Mouse (Mus musculus) kidney, adult 8-10 months (tissue): ENCODE data around the gene Clasrp.
"Not testable (repeated sequence)": the region's sequence is repeated elsewhere in the genome, so short reads cannot be mapped to it uniquely, and the experiment has no call there.

Experiments
- DNase-seq, 2 experiments: peaks; one replicate each; pipeline ENCODE4 v3.0.0; 2022

Gene Clasrp

DNA sequence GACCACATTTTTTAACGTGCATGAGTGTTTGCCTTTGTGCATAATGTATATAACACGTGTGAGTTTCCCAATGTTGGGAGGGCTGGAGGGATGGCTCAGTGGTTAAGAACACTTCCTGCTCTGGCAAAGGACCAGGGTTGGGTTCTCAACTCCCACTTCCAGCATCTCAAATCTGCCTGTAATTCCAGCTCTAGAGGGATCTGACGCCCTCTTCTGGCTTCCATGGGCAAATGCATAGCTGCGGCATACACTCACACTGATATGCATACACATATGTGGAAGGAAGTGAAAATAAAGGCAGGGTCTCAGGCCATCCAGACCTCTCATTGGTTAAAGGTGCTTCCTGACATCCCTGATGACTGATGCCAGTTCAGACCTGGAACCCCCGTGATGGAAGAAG is 3.0 kb upstream of the Clasrp start:
- no peak for DNase-seq

DNA sequence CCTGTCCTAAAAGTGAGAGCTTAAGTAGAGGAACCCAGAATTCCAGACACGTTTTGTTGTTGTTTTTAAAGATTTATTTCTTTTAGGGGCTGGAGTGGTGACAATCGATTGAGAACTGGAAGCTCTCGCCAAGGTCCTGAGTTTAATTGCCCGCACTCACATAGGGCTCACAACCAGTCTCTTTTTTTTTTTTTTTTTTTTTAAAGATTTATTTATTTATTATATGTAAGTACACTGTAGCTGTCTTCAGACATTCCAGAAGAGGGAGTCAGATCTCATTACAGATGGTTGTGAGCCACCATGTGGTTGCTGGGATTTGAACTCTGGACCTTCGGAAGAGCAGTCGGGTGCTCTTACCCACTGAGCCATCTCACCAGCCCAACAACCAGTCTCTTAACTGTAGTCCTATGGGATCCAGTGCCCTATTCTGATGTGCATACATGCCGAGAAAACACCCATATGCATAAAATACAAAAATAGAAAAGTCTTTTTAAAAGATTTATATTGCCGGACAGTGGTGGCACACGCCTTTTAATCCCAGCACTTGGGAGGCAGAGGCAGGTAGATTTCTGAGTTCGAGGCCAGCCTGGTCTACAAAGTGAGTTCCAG is 424 bp upstream of the Clasrp start:
- DNase-seq, result not testable (repeated sequence)

DNA sequence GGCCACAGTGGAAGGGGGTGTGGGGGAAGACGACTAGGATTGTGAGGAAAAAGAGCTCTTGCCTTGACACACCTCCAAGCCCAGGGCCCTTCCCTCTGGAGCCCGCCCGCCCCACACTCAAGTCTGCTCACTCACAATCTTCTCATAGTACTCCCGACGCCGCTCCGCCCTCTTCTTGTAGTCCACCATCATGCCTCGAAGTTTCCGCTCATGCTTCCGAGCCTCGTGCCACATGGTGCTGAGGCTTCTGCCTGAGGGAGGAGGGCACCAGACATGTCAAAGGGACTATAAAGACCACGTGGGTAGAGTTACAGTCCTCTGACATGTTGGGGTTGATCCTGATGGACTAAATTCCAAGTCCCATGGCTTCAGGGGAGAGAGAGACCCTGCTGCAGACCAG is 1.2 kb downstream of the Clasrp start:
- no peak for DNase-seq

DNA sequence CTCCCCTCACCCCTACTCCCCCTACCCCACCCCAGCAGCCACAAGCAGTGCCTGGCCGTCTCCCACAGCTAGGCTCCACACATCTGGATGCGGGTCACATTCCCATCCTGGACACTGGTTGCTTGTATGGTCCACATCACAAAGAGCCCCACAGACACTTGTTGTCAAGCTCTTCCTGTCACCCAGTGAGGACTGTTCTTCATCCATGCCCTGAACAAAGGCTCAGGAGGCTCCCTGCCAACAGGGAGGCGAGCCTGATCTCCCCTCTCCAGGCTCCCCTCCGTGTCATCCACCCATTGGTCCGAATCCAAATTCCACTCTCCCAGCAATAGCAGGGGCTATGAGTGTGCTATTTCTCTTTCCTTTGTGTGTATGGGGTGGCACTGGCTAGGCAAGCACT is 3.7 kb downstream of the Clasrp start:
- no peak for DNase-seq

DNA sequence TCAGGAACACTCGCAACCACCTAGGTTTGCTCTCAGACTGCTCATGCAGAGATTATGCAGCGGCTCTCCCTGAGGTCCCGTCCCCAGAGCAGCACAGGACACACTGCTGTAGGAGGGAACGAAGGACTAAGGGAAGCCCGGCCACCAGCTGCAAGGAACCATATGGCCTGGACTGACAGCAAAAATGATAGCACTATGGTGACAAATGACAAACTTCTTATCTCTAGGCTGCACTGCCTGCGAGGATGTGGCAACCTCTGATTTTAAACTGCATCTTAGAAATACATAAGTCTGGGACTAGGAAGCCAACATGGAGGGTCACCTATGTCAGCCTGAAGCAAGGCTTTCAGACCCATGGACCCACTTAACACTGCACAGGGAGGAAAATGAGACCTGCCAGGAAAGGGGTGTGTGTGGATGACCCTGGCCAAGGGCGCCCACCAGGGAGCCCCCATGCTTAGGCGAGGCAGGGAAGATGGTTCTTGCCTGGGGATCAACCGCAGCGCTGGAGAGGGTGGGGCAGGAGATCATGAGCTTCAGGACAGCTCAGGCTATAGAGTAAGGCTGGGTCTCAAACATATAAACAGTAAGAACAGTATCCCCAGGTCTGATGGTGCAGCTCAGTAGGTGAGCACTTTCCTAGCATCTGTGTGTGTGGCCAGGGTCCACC is 11.1 kb downstream of the Clasrp start:
- no peak for DNase-seq

DNA sequence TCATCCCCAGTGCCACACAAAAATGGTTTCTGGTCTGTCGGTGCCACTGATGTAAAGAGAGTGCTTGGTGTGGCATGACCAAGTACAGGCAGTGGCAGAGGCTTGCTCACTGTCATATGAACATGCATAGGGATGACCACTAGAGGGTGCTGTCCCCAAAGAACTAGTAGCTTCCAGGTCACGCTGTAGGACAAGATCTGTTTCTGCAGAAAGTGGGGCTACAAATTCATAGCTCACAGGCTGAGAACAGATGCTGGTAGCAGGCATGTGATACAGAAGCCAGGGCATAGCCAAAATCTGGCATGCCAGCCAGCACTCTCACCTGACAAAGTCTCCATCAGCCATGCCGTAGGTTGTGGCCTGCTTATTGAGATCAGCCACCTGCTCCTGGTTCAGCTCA is 14.4 kb downstream of the Clasrp start:
- peak; percentile 63 to 75 for DNase-seq

DNA sequence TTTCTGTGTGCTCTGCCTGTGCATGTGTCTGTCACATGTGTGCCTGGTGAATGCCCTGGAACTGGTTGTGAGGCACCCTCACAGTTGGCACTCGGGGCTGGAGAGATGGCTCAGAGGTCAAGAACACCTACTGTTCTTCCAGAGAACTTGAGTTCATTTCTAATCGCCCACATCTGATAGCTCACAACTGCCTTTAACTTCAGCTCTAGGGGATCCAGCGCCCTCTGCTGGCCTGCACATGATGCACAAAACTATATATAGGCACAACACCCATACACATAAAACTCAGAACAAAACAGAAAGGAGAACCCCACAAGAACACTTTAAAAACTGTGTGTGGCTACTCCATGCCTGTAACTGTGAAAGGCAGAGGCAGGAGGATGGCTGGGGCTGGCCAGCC is 15.1 kb downstream of the Clasrp start:
- peak in 1 of 2 experiments; percentile 65 for DNase-seq

DNA sequence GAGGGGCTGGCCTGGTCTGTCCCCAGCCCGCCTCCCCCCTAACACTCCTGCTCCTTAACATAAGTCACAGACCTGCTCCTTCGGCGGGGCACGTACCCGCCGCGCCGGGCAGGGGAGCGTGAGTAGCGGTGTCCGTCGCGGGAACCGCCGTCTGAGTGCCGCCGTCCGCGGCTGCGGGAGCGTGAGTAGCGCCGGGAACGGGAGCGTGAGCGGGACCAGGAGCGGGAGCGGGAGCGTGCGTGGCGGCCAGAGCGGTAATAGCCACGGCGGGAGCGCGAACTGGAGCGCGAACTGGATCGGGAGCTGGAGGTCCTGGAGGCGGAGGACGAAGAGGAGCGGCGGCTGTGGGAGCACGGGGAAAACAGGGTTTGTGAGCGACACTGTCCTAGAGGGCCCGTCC is 18.0 kb downstream of the Clasrp start:
- DNase-seq, result no peak

DNA sequence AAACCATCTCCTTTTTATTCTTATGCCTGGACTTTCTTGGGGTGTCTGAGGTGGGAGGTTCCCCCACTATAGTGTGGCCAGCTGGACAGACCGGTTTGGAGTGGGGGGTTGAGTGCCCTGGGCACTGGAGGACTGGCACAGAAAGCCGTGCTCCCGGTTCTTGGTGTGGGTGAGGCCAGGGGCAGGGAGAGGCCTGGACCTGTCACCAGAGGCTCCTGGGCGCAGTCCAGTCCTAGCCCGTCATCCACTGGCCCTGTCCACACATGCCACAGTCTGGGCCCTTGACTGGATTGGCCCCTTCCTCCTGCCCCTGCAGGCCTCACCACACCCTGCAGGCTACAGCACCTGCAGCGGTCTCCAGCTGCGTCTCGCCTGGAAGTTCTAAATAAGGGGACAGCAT is 23.7 kb downstream of the Clasrp start:
- DNase-seq, result no peak

DNA sequence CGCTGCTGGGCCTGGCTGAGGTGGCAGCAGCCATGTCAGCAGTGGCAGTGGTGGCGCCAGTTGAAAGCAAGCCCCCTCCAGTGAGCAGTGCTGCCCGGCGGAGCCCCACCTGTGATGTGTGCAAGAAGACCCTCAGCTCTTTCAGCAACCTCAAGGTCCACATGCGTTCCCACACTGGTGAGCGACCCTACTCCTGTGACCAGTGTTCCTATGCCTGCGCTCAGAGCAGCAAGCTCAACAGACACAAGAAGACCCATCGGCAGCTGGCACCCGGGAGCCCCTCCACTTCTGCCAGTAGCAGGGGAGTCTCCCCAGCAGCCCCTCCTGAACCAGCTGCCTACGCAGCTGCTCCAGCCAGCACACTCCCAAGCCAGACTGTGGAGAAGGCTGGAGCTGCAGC is 24.5 kb downstream of the Clasrp start:
- DNase-seq, result no peak

DNA sequence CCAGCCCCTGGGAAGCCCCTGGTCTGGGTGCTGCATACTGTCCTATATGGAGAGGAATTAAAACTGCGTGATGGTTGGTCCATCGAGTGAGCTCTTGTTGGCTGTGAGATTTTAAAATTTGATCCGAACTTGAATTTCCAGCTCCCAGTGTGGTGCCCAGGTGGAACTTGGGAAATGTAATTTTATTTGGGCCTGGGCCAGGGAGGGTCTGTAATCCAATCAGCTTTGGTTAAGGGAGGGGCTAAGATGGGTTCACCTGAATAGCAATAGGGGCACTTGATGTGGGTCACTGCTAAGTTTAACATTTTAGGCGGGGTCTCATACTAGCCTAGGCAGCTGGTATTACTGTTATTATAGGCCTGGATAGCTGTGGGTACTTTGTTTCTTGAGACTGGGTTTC is 25.9 kb downstream of the Clasrp start:
- DNase-seq, result no peak

DNA sequence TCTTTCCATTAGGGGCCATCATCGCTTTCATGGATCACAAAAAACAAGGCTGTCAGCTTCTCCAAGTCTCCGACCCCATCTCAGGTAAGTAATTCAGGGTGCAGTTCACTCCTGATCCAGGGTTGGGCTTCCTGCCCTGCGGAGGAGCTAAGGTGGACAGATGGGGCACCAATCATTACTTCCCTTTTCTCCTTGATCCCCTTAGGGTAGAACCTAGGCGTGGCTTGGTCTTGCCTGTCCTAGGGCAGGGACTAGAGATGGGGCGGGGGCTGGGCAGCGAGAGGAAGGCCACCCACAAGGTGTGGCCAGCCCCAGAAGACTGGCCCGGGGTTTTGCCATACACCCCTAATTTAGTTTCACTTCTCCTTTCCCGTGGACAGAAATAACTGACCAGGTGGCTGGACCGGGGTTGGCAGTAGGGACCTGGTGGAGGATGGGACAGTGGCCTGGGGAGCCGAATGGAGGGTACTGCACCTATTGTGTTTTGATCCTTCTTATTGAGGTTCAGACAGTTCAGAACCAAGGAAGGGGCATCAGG is 26.3 kb downstream of the Clasrp start:
- DNase-seq, result no peak

DNA sequence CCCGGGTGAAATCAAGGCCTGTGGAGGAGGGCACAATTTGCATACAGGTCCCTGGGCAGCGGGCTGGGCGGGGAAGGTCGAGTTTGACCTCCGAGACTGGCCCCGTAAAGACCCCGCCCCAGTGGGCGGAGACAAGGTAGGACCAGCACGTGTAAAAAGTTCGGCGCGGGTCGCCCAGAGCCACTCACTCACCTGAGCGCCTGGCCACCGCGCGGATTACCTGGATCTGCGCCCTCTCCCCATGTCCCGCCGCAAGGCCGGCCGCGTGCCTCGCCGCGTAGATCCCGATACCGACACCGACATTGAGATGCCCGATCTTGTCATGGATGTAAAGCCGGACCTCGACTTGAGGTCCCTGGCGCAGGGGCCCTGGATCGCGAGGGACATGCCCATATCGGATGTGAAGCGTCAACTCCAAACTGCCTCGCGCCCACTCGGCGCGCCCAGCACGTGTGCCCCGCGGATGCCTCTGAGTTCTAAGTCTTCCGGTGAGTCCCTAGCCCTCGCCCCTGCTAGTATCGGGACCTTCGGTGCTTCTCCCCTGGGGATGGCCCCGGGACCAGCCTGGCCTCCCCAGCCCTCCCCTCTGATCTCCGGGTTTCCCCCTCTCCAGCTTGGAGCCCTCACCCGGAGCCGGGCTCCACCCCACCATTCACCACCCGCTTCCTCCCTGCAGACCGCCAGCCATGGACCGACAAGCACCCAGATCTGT is 27.0 kb downstream of the Clasrp start, which contains the start of the genes Zfp296 and Gemin7:
Zfp296 (plus strand) TSS at position 147 of the 712 bp plus-strand sequence.
Gemin7 (minus strand) TSS at position 455 of the 712 bp plus-strand sequence.
- DNase-seq, result peak; percentile 59 to 65

DNA sequence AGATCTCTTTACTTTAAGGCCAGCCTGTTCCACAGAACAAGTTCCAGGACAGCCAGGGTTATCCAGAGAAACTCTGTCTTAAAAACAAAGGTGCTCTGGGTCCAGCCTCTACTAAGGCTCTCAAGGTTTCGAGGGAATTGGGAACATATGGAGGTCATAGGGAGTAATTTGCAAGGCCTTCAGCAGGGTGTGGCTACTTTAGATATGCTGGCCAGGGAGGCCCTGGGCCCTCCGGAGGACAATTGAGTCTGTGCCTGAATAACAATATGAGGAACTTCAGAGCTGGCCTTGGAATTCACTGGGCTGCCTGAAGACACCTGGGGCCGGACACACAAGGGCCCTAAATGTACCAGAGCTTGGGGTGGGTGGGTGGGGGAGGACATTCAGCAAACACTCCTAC is 28.7 kb downstream of the Clasrp start:
- DNase-seq, result no peak

DNA sequence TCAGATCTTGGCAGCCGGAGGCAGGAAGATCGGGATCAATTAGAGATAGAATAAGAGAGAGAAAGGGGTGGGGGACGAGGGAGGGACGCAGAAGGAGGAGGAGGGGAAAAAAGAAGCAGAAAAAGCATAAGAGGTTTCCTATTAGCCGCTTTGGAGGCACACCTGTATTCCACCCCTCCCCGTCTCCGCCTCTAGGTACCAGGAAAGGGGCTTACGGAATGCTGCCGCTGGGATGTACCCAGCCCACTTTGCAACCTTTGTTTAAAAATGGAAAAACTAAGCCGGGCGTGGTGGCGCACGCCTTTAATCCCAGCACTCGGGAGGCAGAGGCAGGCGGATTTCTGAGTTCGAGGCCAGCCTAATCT is 30.5 kb downstream of the Clasrp start:
- DNase-seq, result no peak

DNA sequence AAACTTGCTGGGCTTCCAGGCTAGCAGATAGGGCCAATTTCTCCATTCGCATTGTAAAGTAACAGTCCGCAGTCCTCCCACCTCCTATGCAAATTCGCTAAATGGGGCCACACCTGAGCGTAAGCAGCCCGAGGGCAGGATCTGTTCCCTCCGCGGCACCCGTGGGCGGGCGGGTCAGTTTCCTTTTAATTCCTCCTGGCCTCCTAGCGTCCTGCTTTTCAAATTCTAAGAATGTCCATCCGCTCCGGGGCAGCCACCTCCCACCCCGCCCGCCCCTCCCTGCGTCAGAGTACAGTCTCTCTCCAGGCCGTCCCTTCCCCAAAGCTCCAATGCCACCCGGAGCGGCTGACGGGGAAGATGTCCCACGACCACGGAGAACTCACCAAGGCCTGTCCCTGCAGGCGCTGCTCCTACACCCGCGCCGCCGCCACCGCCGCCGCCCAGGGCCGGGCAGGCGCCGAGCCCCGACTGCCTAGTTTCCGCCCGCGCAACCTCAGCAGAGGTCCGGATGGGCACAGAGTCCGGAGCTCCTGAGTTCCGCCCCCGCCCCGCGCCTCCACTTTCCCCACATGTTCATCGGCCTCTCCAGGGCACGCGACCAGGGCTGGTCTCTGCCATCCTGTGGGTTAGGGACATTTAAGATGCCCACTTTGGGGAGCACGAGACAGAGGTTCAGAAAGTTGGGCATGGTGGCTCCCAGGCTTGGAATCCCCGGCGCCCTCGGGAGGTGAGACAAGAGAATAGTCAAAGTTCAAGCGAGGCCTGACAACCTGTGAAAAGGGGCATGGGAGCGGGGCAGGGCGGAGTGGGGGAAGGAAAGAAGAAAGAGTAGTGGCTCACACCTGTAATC is 31.1 kb downstream of the Clasrp start:
- DNase-seq, result peak; percentile 59 to 75

DNA sequence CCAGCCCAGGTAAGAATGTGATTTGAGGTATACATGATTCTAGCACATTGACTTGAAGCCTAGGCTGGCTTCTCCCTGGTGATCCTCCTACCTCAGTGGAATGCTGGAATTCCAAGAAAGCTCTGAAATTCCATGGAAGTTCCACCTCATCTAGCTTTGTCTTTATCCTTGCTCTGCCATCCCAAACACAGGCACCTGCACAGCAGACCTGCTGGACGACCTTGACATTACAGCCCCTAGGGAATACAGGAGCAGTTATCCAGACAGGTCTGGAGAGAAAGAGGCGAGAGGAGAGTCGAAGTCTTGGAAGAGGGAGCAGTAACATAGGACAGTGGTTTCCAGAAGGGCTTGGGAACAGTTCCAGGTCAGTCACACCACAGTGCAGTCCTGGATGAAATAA is 34.6 kb downstream of the Clasrp start:
- no peak for DNase-seq

DNA sequence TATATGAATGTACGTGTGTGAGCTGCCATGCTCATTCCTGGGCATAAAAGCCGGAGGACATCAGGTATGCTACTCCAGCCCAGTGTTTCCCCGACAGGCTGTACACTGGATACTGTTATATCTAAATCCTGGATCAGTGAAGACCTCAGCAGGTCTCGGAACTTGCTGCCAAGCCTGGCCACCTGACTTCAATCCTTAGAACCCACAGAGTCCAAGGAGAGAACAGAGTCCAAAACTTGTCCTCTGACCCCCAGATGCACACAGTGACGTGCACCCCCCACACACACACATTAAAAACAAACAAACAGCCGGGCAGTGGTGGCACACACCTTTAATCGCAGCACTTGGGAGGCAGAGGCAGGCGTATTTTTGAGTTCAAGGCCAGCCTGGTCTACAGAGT is 36.9 kb downstream of the Clasrp start:
- DNase-seq, result peak; percentile 75 to 79

DNA sequence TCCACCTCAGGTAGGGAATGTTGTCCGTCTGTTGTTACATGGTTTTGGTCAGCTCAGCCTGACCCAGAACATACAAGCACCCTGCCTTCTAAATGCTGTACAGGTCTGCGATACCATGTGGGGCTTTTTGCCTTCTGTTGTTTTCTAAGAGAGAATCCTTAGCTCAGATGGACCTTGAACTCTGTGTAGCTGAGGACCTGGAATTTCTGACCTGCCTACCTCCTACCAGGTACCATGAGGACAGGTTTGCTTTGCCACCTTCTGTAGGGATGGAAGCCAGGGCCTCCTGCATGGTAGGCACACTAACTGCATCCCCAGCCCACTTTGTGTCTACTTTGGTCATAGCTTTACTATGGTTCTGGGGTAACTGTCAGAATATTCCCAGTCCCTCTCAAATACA is 38.5 kb downstream of the Clasrp start:
- DNase-seq, result no peak

DNA sequence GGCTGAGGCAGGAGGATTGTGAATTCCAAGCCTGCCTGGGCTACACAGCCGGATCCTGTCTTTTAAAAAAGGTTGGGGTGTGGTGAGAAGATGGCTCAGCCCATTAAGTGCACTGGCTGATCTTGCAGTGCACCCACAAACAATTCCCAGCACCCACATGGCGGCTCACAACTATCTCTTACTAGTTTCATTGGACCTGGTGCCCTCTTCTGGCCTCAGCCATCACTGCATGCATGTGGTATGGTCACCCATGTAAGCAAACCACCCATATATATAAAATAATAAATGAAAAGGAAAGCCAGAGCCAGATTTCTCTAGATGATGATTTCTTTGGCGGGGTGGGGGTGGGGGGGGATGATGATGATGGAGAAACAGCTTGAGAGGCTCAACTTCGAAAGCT is 39.8 kb downstream of the Clasrp start:
- DNase-seq, result no peak

DNA sequence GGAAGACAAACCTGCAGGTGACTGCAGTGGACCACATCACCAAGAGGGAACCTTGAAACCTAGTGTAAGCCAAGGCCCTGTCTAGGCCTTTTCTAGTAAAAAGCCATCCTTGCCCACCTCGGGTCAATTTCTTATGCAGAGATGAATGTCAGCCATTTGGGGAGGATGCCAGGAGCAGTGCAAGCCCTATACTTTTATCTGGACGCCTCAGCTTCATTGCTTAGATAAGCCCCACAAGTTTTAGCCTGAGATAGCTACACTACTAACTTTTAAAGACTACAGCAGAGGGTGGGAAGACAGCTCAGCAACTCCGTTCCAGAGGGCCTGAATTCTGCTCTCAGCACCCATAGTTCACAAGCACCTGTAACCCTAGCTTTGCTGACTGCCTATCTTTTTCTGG is 40.4 kb downstream of the Clasrp start:
- DNase-seq, result no peak

DNA sequence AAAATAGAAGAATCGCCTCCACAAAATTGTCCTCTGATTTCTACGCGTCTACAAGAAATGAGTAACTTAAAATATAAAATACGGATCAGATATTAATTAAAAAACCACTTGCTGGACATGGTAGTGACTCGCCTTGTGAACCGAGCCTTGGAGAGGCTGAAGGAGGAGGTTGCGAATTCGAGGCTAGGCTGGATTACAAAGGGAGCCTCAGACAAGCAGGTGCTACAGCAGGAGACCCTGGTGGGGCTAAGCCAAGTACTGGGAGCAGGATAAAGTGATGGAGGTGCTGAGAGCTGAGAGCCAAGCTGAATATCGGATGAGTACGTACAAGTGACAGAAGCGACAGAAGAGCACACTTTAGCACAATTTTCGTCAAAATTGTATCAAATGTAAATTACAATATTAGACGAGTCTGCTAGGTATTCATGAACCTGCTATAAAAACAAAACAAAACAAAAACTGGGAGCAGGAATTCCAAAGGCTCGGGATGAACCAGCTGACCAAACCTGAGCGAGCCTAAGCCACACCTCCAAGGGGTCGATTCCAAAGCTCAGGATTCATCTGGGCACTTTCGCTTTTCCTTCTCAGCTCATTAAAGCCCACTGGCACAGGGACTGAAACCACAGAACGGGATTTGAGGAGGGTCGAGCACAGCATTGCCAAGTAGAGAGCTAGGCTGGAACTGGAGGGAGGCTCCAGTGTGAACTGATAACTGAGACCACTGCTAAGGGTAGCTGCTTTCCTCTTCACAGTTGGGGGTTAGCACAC is 41.5 kb downstream of the Clasrp start, which contains the start of gene Ppp1r37:
Ppp1r37 (minus strand) TSS at position 434 of the 768 bp plus-strand sequence.
- peak in 1 of 2 experiments; percentile 61 for DNase-seq
